Mouse (Mus musculus): ENCODE results near the gene BC049352. TPM values are rescaled to one million over a fixed set of nuclear protein-coding genes. Genes with fewer than 3 reads are reported as not detected.
A peak's percentile ranks its signal among the peaks of the same experiment; 100 is the strongest.

Gene BC049352
- polyA plus RNA-seq, 1 experiment: 1.8 TPM

DNA sequence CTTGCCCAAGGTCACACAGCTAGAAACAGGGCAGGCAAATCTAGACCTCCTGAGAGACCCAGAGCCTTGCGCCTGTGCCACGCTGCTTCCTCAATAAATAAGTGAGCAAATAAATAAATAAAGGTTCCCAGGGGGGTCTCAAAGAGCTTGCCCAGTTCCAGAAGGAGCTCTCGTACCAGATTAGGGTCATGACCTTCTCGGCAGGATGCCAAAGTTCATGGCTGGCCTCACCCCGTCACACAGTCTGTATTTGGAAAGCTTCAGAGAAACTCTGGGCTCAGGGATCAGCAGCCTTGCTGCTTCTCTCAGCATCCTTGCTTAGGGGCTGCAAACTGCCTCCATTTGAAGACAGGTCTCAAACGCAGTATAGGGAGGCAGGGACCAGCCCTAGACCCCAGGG, 72.2 kb downstream of the BC049352 start:
- no peaks in the 10 kb centered on the region for H3K4me1 ChIP-seq (ENCODE audit: control insufficient read depth, insufficient read depth, low read length)
- H3K27ac ChIP-seq (ENCODE audit: insufficient read depth, low read length): no peak overlapping the region
- TF ChIP-seq CTCF (IDR thresholded peaks at IDR 0.05; ENCODE audit: extremely low read depth, insufficient read depth, low read length) (no peak), POLR2A (IDR thresholded peaks at IDR 0.05; ENCODE audit: extremely low read depth, insufficient read depth, low read length) (no peak)
- no peak overlapping the region for H3K4me3 ChIP-seq (ENCODE audit: insufficient read depth, low read length)

DNA sequence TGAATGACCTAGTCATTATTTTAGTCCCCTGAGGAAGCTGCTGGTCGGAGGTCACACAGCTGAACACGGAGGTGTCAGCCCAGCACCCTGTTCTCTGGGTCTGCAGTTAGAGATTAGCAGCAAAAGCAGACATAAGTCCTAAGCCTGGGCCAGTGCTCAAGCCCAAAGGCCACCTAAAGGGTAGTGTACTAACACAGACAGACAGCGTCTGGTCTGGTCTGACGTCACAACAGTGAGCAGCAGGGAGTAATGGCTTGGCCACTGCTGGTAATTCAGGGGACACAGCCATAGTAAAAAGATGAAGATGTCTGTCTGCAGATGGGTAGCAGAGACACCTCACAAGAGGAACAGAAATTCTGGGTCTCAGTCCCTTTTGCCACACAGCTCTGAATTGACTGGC, 72.8 kb downstream of the BC049352 start:
- TF ChIP-seq POLR2A (IDR thresholded peaks at IDR 0.05; ENCODE audit: extremely low read depth, insufficient read depth, low read length): no peak
- TF ChIP-seq CTCF (IDR thresholded peaks at IDR 0.05; ENCODE audit: extremely low read depth, insufficient read depth, low read length): no peak
- no peak overlapping the region for H3K4me3 ChIP-seq (ENCODE audit: insufficient read depth, low read length)
- no peak overlapping the region for H3K27ac ChIP-seq (ENCODE audit: insufficient read depth, low read length)
- no peaks in the 10 kb centered on the region for H3K4me1 ChIP-seq (ENCODE audit: control insufficient read depth, insufficient read depth, low read length)

DNA sequence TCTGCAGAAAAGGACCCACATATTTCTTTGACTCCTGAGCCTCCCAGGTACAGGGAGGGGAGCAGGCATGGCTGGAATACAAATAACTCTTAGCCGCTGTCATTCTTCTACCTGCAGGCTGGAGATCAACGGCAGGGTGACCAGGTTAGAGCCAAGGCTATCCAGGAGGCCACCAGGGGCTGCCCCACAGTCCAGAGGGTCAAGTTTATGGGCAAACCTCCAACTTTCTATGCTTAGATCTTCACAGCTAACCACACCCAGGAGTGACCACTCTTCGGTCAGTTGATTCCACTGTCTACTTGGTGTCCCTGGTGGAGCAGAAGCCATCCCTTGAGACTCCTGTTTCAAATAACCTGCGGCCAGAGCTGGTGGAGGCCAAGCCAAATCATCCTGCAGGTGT, 73.6 kb downstream of the BC049352 start:
- Histone ChIP-seq H3K4me3 (ENCODE audit: insufficient read depth, low read length) (no peak overlapping the region), H3K27ac (ENCODE audit: insufficient read depth, low read length) (no peak overlapping the region), H3K4me1 (ENCODE audit: control insufficient read depth, insufficient read depth, low read length) (no peaks in the 10 kb centered on the region)
- TF ChIP-seq CTCF (IDR thresholded peaks at IDR 0.05; ENCODE audit: extremely low read depth, insufficient read depth, low read length): no peak

DNA sequence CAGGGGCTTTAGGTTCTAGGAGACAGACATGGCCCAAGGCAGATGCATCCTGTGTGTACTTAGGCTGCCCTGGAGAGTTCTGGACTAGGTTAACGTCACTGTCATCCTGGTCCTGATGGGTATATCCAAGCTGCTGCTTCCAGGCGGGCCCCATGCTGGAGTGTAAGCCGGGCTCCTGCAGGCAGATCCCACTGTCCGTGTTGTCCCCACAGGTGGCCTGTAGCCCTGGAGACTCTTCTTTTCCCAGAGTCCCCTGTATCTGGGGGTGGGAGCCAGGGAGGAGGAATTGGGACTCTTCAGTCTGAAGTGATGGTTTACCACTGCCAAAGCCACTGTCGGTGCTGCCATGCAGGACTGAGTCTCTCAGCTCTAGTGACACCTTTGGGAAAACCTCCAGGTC, 74.2 kb downstream of the BC049352 start:
- H3K4me3 ChIP-seq (ENCODE audit: insufficient read depth, low read length): no peak overlapping the region
- H3K27ac ChIP-seq (ENCODE audit: insufficient read depth, low read length): no peak overlapping the region
- H3K4me1 ChIP-seq (ENCODE audit: control insufficient read depth, insufficient read depth, low read length): no peaks in the 10 kb centered on the region
- TF ChIP-seq POLR2A (IDR thresholded peaks at IDR 0.05; ENCODE audit: extremely low read depth, insufficient read depth, low read length) (no peak), CTCF (IDR thresholded peaks at IDR 0.05; ENCODE audit: extremely low read depth, insufficient read depth, low read length) (no peak)

DNA sequence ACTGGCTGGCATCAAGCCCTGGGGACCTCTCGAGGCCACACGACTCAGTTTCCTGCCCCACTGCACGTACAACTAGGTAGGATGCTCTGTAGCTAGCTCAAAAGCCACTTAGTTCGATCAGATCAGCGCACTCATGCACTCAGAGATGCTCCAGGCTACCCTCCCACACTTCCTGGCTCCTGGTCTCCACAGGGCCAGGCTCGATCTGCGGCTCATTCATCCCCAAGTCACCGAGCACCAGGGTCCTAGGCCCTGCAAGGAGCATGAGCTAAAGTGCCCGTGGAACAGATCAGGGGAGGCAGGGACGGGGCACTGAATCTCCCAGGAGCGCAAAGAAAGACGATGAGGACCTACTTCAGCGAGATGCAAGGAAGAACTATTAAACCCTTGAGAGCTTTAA, 77.3 kb downstream of the BC049352 start:
- Histone ChIP-seq H3K4me3 (ENCODE audit: insufficient read depth, low read length) (no peak overlapping the region), H3K4me1 (ENCODE audit: control insufficient read depth, insufficient read depth, low read length) (no peaks in the 10 kb centered on the region), H3K27ac (ENCODE audit: insufficient read depth, low read length) (no peak overlapping the region)
- no peak for TF ChIP-seq POLR2A (IDR thresholded peaks at IDR 0.05; ENCODE audit: extremely low read depth, insufficient read depth, low read length)
- no peak for TF ChIP-seq CTCF (IDR thresholded peaks at IDR 0.05; ENCODE audit: extremely low read depth, insufficient read depth, low read length)

DNA sequence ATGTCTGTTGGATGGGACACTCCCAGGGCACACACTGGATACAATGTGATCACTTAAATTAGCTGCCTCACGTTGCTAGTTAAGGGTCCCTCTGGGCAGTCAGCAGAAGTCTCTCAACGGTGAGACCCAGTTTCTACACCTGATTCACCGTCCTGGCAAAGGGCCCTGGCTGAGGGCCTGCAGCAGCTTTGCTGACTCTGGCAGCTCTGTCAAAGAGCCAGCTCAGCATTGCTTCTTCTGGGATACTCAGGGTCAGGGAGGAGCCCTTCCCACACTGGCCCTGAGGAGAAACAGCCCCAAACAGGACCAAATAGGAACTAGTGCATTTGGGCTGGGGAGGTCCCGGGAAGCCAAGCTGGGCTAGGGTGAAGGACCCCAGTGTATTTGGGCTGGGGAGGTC, 79.7 kb downstream of the BC049352 start:
- Histone ChIP-seq H3K4me1 (ENCODE audit: control insufficient read depth, insufficient read depth, low read length) (no peaks in the 10 kb centered on the region), H3K4me3 (ENCODE audit: insufficient read depth, low read length) (no peak overlapping the region), H3K27ac (ENCODE audit: insufficient read depth, low read length) (no peak overlapping the region)
- TF ChIP-seq POLR2A (IDR thresholded peaks at IDR 0.05; ENCODE audit: extremely low read depth, insufficient read depth, low read length) (no peak), CTCF (IDR thresholded peaks at IDR 0.05; ENCODE audit: extremely low read depth, insufficient read depth, low read length) (no peak)

DNA sequence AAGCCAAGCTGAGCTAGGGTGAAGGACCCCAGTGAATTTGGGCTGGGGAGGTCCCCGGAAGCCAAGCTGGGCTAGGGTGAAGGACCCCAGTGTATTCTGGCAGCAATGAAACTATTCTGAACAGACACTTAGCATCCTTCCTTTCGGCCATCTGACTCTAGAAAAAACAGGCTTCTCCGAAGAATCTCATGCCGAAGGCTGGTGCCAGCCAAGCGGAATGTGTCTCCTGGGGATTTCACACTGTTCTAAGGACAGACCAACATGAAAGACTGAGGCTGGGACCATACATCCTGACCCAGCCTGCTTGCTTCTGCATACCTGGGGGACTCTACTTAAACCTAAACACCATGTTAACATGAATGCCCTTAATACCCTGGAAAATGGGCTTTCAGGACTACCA, 80.1 kb downstream of the BC049352 start:
- TF ChIP-seq CTCF (IDR thresholded peaks at IDR 0.05; ENCODE audit: extremely low read depth, insufficient read depth, low read length): no peak
- no peak for TF ChIP-seq POLR2A (IDR thresholded peaks at IDR 0.05; ENCODE audit: extremely low read depth, insufficient read depth, low read length)
- Histone ChIP-seq H3K4me3 (ENCODE audit: insufficient read depth, low read length) (no peak overlapping the region), H3K27ac (ENCODE audit: insufficient read depth, low read length) (no peak overlapping the region), H3K4me1 (ENCODE audit: control insufficient read depth, insufficient read depth, low read length) (no peaks in the 10 kb centered on the region)

DNA sequence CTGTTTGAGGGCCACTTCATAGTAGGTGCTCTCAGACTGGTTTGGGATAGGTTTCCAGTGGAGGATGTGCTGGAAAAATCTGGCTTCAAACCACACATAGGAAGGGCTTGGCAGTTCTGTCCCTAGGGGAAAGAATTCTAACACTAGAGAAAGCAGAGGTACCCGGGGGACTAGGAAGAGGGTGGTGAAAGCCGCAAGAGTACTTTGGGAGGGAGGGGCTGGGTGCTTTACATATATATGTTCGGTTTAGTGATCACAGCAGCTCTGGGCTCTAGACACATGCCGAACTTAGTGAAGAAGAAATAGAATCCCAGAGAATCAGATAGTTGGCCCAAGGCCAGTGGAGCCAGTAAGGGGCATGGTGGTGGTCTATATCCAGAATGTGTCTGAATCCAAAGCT, 85.3 kb downstream of the BC049352 start:
- no peak overlapping the region for H3K27ac ChIP-seq (ENCODE audit: insufficient read depth, low read length)
- TF ChIP-seq CTCF (IDR thresholded peaks at IDR 0.05; ENCODE audit: extremely low read depth, insufficient read depth, low read length) (no peak), POLR2A (IDR thresholded peaks at IDR 0.05; ENCODE audit: extremely low read depth, insufficient read depth, low read length) (no peak)
- no peaks in the 10 kb centered on the region for H3K4me1 ChIP-seq (ENCODE audit: control insufficient read depth, insufficient read depth, low read length)
- H3K4me3 ChIP-seq (ENCODE audit: insufficient read depth, low read length): no peak overlapping the region

DNA sequence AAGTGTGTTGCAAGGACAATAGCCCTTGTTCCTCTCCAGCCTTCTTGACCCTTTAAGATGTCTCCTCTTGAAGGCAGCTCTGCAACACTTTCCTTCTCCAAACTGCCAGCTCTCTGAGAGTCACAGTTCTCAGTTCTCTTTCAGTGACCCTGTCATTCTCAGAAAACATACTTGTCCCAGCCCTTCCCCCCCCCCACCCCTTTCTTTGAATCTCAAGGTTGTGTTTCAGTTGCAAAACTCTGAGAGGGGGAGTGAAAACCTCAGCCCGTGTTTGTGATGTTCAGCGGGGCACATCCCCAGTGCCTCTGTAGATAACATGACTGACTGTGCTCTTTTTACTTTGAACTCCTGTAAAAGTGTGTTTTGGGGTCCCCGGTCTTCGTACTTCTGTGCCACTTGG, 86.3 kb downstream of the BC049352 start:
- H3K4me1 ChIP-seq (ENCODE audit: control insufficient read depth, insufficient read depth, low read length): no peaks in the 10 kb centered on the region
- no peak overlapping the region for H3K27ac ChIP-seq (ENCODE audit: insufficient read depth, low read length)
- peak overlapping the region; percentile 49 for H3K4me3 ChIP-seq (ENCODE audit: insufficient read depth, low read length)
- TF ChIP-seq CTCF (IDR thresholded peaks at IDR 0.05; ENCODE audit: extremely low read depth, insufficient read depth, low read length) (no peak), POLR2A (IDR thresholded peaks at IDR 0.05; ENCODE audit: extremely low read depth, insufficient read depth, low read length) (no peak)

DNA sequence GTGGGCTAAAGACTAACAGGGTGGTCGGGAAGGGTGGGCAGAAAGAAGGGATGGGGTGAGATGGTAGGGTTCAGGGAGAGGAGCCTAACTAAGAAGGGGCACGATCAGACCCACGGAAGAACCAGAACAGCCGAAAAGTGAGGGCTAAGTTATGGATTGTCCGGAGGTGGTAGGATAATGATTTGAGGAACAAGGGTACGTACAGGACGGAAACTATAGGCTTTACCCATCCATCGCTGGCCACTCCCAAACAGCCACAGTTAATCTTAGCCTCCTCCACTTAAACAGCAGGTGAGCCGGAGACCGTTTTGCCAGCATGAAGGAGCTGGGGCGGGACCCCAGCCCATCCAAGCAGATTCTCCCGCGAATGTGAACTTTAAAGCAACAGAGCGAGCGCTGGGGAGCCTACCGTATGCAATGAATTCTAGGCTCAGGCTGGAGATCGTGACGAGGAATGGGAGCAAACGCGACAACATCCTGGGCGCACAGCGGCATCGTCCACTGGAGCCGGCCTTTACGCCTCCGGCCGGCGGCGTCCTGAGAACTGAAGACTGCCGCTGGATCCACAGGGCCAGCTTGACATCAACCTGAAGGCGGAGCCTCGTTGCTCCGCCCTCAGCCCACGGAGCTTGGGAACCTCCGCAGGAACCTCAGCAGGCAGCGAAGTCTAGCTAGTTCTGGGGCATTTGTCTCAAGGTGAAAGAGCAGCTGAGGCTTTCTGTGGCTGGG, 87.0 kb downstream of the BC049352 start, which contains the start of gene Il10ra:
Il10ra (minus strand) TSS at position 553 of the 729 bp plus-strand sequence.
- no peaks in the 10 kb centered on the region for H3K4me1 ChIP-seq (ENCODE audit: control insufficient read depth, insufficient read depth, low read length)
- no peak for TF ChIP-seq CTCF (IDR thresholded peaks at IDR 0.05; ENCODE audit: extremely low read depth, insufficient read depth, low read length)
- TF ChIP-seq POLR2A (IDR thresholded peaks at IDR 0.05; ENCODE audit: extremely low read depth, insufficient read depth, low read length): peak; percentile 54
- no peak within 1 kb of the TSS for H3K27ac ChIP-seq (ENCODE audit: insufficient read depth, low read length)
- H3K4me3 ChIP-seq (ENCODE audit: insufficient read depth, low read length): peak within 1 kb of the TSS; percentile 49

All from cortical plate, adult 2 months (tissue).